Mouse (Mus musculus): ENCODE results near the gene Wnt6. TPM values are rescaled to one million over a fixed set of nuclear protein-coding genes. Genes with fewer than 3 reads are reported as not detected.

The Wnt6 gene
- polyA plus RNA-seq, 1 experiment from 2014 or later, result 4.5 TPM

DNA sequence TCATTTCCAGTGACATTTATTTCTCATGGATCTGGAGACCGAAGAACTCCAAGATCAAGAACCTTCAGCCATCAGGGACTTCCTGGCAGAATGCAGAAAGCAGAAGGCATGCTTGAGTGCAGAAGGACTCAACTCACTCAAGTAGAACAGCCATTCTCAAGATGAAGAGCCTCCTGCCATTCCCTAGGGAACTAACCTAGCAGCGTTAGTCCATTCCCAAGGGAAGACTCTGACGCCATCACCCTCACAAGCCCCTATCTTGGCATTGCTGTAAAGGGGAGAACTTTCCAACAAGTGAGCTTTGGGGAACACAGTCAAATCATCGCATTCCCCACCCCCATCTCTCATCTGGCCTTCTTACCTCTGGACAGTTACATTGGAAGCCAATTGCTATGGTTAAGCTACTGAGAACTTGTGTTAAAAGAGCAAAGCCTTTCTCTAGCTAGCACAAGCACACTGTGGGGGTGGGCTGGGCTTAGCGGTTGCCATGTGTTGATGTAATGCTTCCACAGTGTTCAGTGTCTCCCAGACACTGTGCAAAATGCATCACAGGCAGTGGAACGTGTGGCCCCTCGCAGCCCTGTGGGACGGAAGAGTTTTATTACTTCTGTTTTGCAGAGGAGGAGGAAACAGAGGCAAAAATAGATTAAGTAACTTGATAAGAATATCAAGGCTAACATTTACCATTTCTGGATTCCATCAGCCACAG lies 18.3 kb upstream of the Wnt6 start:
- WGBS, result 89% methylated on average over 8 of the region's 8 CpGs
- no peak overlapping the region for H3K27ac ChIP-seq
- no peak for ATAC-seq (ENCODE audit: low FRiP score)
- H3K4me1 ChIP-seq (replicated peaks), result peaks cover 5% of the 10 kb centered on the region
- H3K9ac ChIP-seq, result no peak overlapping the region
- H3K9me3 ChIP-seq, result no peaks in the 10 kb centered on the region
- H3K36me3 ChIP-seq, result no peaks in the 10 kb centered on the region
- no peak overlapping the region for H3K4me3 ChIP-seq
- no peak overlapping the region for H3K4me2 ChIP-seq
- peaks cover 32% of the 10 kb centered on the region for H3K27me3 ChIP-seq

DNA sequence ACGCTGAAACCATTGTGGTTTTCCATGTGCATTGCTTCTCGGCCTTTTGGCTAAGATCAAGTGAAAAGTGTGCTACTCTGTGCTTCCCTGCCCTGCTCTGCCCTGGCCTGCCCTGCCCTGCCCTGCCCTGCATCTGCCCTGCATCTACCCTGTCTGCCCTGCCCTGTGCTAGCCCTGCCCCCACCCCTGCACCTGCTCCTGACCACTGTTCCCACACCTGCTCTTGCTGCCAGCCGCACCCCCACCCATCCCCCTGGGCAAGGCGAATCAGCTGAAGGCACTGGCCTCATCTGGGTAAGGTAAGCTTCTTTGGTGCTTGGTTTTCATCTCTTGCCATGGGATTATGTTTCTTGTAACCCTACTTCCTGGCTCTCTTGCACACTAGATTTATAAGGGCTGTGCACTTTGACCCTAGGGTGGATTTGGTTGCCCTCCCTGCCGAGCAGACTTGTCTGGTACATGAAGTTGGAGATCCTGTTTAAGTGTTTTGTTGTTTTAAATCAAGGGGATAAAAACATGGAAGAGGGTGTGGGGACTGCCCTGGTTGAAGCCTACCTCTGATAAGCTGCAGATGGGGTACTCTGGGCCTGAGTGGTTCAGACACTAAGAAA lies 17.4 kb upstream of the Wnt6 start:
- Histone ChIP-seq H3K4me2 (no peak overlapping the region), H3K36me3 (no peaks in the 10 kb centered on the region), H3K27ac (no peak overlapping the region), H3K4me3 (no peak overlapping the region), H3K9me3 (no peaks in the 10 kb centered on the region), H3K27me3 (peaks cover 24% of the 10 kb centered on the region), H3K4me1 (replicated peaks) (no peaks in the 10 kb centered on the region), H3K9ac (no peak overlapping the region)
- WGBS, result 77% methylated on average over 5 of the region's 5 CpGs
- ATAC-seq (ENCODE audit: low FRiP score), result no peak

DNA sequence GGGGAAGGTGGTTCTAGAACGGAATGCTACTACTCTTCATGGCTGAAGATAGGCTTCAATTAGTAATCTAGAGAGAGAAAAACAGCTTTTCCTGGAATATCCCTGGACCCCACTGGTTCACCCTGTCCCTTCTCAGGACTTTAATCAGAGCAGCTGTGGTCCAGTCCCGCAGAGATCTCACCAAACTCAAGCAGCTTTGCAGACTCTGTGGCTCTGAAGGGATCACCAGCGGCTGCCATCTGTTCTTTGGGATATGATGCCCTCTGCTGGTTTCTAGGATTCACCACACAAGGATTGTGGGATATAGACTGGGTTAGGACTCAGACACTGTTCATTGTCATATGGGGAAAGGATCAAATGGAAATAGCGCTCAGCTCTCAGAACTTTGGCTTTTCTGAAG lies 11.9 kb upstream of the Wnt6 start:
- ATAC-seq (ENCODE audit: low FRiP score), result no peak
- Histone ChIP-seq H3K36me3 (no peaks in the 10 kb centered on the region), H3K4me2 (no peak overlapping the region), H3K27me3 (peaks cover 45% of the 10 kb centered on the region), H3K9me3 (no peaks in the 10 kb centered on the region), H3K4me1 (replicated peaks) (0 out of 2 replicates have a peak, but pooled peaks cover 3% of the 10 kb centered on the region), H3K9ac (no peak overlapping the region), H3K27ac (no peak overlapping the region), H3K4me3 (no peak overlapping the region)
- WGBS, result 32% methylated on average over 4 of the region's 4 CpGs

DNA sequence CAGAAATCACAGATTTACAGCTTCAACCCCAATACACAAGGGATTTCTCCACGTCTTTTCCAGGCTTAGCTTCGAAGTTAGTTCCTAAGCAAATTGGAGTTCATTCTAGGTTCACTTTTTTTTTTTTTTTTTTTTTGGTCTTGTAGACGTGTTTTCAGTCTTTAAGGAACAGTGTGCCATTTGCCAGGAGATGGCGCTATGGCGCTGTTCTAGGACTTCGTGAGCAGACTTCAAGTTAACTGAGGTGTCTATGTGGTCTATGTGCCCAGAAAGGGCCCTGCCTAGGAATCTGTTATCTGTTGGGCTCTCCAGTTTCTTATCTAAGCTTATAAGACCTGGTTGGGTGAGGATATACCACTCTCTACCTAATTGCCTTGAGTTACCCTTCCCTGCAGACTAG lies 8.6 kb upstream of the Wnt6 start:
- Histone ChIP-seq H3K36me3 (no peaks in the 10 kb centered on the region), H3K27ac (no peak overlapping the region), H3K4me1 (replicated peaks) (0 out of 2 replicates have a peak, but pooled peaks cover 3% of the 10 kb centered on the region), H3K4me2 (no peak overlapping the region), H3K4me3 (no peak overlapping the region), H3K9ac (no peak overlapping the region), H3K27me3 (peaks cover 66% of the 10 kb centered on the region), H3K9me3 (no peaks in the 10 kb centered on the region)
- no peak for ATAC-seq (ENCODE audit: low FRiP score)
- WGBS, result 5% methylated on average over 6 of the region's 6 CpGs

DNA sequence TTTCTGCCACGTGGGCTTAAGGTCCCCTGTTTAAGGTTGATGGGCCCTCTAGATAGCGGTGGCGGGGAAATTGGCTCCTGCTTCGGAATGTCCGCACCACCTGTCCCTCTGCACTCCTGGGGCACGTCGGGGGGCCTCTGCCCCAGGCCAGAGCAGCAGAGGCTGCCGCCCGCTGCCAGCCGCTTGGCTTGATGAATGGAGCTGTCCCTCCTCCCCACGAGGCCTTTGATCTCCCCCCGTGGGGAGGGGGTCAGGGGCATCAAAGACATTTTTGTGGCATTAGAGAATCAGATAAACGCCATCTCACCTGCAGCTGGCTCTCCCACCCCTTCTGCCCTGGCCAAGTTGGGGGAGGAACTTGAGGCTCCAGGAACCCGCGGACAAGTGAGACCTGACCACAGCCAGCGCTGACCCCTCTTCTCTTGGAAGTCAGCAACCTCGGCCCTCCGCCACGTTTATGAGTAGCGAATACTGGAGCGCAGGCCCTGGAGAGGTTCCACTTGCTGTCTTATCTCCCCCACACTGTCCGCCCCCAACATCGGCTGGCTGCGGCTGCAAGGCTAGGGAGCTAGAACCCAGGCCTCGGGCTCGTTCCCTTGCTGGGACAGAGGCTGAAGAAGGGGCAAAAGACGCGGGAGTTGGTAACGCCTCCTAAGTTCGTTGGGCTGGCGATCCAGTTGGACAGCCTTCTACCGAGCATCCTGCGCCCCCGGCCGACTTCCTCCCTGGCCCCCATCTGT lies 795 bp upstream of the Wnt6 start:
- H3K4me2 ChIP-seq, result peak overlapping the region; percentile 81
- peak overlapping the region; percentile 70; the same call in 1 of the 2 replicates for H3K9ac ChIP-seq
- no peaks in the 10 kb centered on the region for H3K36me3 ChIP-seq
- ATAC-seq (ENCODE audit: low FRiP score), result no peak
- peak overlapping the region; percentile 44 for H3K4me3 ChIP-seq
- H3K27me3 ChIP-seq, result peaks cover 94% of the 10 kb centered on the region
- peaks cover 38% of the 10 kb centered on the region for H3K4me1 ChIP-seq (replicated peaks)
- WGBS, result 1% methylated on average over 35 of the region's 35 CpGs
- H3K27ac ChIP-seq, result no peak overlapping the region
- H3K9me3 ChIP-seq, result no peaks in the 10 kb centered on the region

DNA sequence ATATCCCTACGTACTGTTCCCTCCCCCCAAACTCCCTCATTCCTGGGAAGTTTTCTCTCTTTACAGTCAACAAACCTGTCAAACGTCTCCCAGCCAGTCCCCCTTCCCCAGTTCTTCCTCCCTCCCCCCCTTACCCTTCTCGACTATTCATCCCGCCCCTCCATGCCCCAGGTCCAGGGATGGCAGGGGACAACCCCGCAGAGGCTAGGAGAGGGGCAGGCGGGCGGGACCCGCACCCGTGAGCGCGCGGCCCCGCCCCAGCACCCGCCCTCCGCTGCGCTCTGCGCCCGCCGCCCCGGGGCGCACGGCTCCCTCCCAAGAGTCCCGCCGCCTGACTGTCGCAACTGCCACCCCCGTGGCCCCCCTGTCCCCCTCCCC lies 236 bp upstream of the Wnt6 start:
- peaks cover 38% of the 10 kb centered on the region for H3K4me1 ChIP-seq (replicated peaks)
- H3K9ac ChIP-seq, result peak overlapping the region; percentile 70; the same call in 1 of the 2 replicates
- peak overlapping the region; percentile 44 for H3K4me3 ChIP-seq
- H3K36me3 ChIP-seq, result no peaks in the 10 kb centered on the region
- under 1% methylated on average over 26 of the region's 26 CpGs for WGBS
- H3K9me3 ChIP-seq, result no peaks in the 10 kb centered on the region
- H3K4me2 ChIP-seq, result peak overlapping the region; percentile 81
- H3K27me3 ChIP-seq, result peaks cover 98% of the 10 kb centered on the region
- no peak for ATAC-seq (ENCODE audit: low FRiP score)
- H3K27ac ChIP-seq, result no peak overlapping the region

DNA sequence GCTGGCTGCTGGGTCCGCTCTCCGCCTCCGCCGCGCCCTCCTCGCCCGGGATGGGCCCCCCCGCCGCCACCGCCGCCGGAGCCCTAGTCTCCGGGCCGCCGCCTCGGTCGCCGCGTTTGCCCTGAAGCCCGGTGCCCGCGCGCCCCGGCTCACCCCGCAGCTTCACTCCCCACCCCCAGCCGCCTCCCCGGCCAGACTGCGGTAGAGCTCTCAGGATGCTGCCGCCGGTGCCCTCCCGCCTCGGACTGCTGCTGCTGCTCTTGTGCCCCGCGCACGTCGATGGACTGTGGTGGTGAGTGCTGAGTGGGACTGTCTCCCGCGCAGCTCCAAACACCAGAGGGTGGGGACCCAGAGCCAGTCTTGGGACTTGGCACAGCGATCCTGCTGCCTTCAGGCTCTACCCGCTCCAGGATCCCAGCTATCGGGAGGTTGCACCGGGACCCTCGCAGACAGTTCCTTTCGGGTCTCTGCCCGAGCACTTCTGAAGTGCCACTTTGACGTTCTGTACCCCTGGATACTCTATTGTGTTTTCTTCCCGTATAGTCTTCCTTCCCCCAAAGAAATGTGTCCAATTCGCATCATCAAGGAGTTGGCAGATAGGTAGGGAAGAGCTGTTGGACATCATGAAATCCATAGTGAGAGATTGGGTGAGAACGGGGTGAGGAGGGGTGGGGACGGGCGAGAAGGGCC lies 384 bp downstream of the Wnt6 start:
- Histone ChIP-seq H3K36me3 (no peaks in the 10 kb centered on the region), H3K27ac (no peak overlapping the region), H3K9me3 (no peaks in the 10 kb centered on the region), H3K4me1 (replicated peaks) (peaks cover 38% of the 10 kb centered on the region), H3K4me3 (peak overlapping the region; percentile 44), H3K27me3 (peaks cover 98% of the 10 kb centered on the region), H3K4me2 (peak overlapping the region; percentile 81), H3K9ac (peak overlapping the region; percentile 70)
- WGBS, result under 1% methylated on average over 46 of the region's 51 CpGs
- ATAC-seq (ENCODE audit: low FRiP score), result no peak

DNA sequence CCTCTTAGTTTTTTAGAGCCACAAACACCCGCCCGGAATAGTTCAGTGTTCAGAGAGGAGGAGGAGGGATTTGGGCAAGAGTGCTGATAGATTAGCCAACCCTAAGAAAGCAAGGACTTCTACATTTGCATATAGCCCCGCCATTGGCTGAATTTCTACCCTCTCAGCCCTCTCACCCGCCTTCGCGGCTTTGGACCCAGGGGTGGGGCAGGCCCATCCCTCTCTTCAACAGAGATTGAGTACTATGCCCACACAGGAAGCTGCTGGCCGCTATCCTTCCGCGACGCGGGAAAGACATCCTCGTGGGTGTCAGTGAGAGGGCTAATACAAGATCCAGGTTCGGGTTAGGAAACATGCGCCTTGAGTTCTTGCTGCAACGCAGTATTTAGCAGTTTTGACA lies 1.4 kb downstream of the Wnt6 start:
- H3K9me3 ChIP-seq, result no peaks in the 10 kb centered on the region
- H3K4me3 ChIP-seq, result peak overlapping the region; percentile 44
- ATAC-seq (ENCODE audit: low FRiP score), result peak; percentile 64
- peaks cover 38% of the 10 kb centered on the region for H3K4me1 ChIP-seq (replicated peaks)
- WGBS, result under 1% methylated on average over 15 of the region's 15 CpGs
- H3K36me3 ChIP-seq, result no peaks in the 10 kb centered on the region
- H3K9ac ChIP-seq, result no peak overlapping the region
- H3K4me2 ChIP-seq, result peak overlapping the region; percentile 81
- peaks cover 100% of the 10 kb centered on the region for H3K27me3 ChIP-seq
- H3K27ac ChIP-seq, result no peak overlapping the region

DNA sequence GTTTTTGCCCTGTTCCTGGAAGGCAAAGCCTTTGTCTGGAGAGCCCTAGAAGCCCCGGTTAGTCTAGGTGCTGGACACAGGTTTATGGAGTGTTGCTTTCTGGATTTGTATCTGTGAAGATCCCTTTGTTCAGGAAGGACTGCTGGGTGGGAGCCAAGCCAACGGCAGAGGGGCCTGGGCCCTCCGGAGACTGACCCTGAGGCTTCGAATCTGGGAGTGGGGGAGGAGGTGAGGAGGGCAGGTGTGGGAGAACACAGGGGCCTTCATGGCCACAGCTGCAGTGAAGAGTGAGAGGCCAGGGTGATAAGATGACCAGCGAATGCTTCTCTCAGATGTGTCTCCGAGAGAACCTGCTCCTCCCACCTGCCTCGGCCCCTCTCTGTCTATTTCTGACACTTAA lies 2.4 kb downstream of the Wnt6 start:
- H3K9ac ChIP-seq, result no peak overlapping the region
- H3K27me3 ChIP-seq, result peaks cover 99% of the 10 kb centered on the region
- no peak overlapping the region for H3K4me3 ChIP-seq
- H3K27ac ChIP-seq, result no peak overlapping the region
- 18% methylated on average over 7 of the region's 7 CpGs for WGBS
- no peaks in the 10 kb centered on the region for H3K9me3 ChIP-seq
- no peak overlapping the region for H3K4me2 ChIP-seq
- peaks cover 38% of the 10 kb centered on the region for H3K4me1 ChIP-seq (replicated peaks)
- ATAC-seq (ENCODE audit: low FRiP score), result no peak
- no peaks in the 10 kb centered on the region for H3K36me3 ChIP-seq

DNA sequence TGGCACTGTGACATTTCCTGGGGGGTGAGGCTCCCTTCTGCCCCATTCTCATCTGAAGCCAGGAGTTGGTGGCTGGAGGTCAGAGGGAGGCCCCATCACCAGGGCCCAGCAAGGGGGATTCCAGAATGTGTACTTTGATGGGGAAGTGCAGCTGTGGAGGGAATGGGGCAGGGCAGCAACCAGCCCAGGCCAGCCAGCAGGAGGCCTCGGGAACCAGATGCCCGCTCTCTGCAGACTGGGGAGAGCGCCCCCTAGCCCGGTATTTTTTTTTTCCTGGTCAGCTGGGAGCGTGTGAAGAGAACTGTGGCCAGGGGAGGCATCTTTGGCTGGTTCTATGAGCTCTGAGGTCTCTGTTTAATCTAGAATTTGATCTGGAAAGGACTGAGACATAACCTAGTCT lies 4.1 kb downstream of the Wnt6 start:
- Histone ChIP-seq H3K9me3 (no peaks in the 10 kb centered on the region), H3K36me3 (no peaks in the 10 kb centered on the region), H3K4me2 (no peak overlapping the region), H3K9ac (no peak overlapping the region), H3K4me1 (replicated peaks) (peaks cover 27% of the 10 kb centered on the region), H3K27ac (no peak overlapping the region), H3K27me3 (peaks cover 96% of the 10 kb centered on the region), H3K4me3 (no peak overlapping the region)
- ATAC-seq (ENCODE audit: low FRiP score), result no peak
- WGBS, result 8% methylated on average over 5 of the region's 5 CpGs

DNA sequence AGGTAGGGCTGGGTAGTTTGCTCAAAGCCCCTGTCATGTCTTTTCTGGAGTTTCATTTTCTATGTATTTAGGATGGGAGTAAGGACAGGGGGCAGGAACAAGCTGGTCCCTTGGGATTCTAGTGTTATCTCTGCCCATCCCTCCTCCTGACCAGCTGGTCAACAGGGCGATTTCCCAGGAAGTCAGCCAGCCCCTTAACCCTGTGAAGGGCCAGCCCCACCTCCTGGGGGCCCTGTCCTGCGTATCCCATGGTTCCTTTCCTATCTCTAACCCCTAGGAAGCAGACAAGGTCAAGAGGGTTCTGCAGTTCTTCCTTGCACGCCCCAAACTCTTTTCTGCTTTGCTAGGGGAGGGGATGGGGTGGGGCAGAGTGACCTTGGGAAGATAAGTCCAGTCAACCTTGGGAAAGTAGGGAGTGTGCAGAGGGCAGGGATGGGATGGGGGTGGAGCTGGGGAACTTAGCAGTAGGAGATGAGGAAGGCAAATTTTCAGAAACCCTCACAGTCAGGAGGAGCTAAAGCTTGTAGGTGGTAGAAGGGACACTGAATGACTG lies 7.3 kb downstream of the Wnt6 start:
- H3K4me3 ChIP-seq, result no peak overlapping the region
- H3K9ac ChIP-seq, result no peak overlapping the region
- peaks cover 96% of the 10 kb centered on the region for H3K27me3 ChIP-seq
- no peak for ATAC-seq (ENCODE audit: low FRiP score)
- no peaks in the 10 kb centered on the region for H3K36me3 ChIP-seq
- no peaks in the 10 kb centered on the region for H3K9me3 ChIP-seq
- WGBS, result 56% methylated on average over 3 of the region's 3 CpGs
- H3K4me2 ChIP-seq, result no peak overlapping the region
- no peak overlapping the region for H3K27ac ChIP-seq
- peaks cover 18% of the 10 kb centered on the region for H3K4me1 ChIP-seq (replicated peaks)

DNA sequence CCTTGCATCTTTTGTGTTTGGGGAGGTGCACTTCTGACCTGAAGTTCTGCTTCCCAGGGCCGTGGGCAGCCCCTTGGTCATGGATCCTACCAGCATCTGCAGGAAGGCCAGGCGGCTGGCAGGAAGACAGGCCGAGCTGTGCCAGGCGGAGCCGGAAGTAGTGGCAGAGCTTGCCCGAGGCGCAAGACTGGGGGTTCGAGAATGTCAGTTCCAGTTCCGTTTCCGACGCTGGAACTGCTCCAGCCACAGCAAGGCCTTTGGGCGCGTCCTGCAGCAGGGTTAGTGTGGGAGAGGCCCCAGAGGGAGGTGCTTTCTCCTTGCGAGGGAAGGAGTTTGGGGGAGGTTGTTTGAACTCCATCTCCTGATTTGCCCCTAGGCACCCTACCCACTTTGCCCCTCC lies 10.4 kb downstream of the Wnt6 start:
- Histone ChIP-seq H3K4me3 (peak overlapping the region; percentile 0; the same call in 1 of the 2 replicates), H3K9me3 (no peaks in the 10 kb centered on the region), H3K4me1 (replicated peaks) (peaks cover 25% of the 10 kb centered on the region), H3K4me2 (no peak overlapping the region), H3K9ac (no peak overlapping the region), H3K36me3 (no peaks in the 10 kb centered on the region), H3K27me3 (peaks cover 94% of the 10 kb centered on the region), H3K27ac (no peak overlapping the region)
- 18% methylated on average over 14 of the region's 14 CpGs for WGBS
- ATAC-seq (ENCODE audit: low FRiP score), result no peak

Data from hindbrain, embryonic 13.5 days (tissue).